Mouse (Mus musculus): ENCODE results near the gene Angptl1. TPM values are rescaled to one million over a fixed set of nuclear protein-coding genes. Genes with fewer than 3 reads are reported as not detected.

Gene Angptl1
- total and polyA plus RNA-seq, 3 experiments, result 0.22 TPM; not detected in 2

DNA sequence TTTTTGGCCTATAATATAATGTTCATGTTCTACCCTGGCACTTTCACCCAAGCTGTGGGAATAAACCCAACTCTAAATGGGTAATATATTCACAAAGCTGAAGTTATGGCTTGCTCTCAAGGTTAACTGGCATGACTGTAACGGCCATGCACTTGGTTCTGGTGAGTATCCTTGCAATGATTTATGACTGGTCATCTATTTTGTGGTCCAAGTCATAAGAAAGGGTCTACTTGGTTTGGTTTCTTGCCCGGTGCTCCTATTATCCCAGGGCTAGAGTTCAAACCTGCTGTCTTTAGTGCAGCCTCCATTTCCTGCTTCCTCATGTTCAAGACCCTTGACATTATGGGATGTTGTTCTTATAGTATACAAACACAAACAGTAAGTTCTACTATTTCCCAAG is 46.4 kb downstream of the Angptl1 start:
- peaks cover 11% of the 10 kb centered on the region for H3K36me3 ChIP-seq (replicated peaks)

GRCm38 (mm10) chr1:156885879-156886278 is 47.5 kb downstream of the Angptl1 start:
- H3K9me3 ChIP-seq (replicated peaks), result peaks cover 6% of the 10 kb centered on the region; the same call in 1 of the 2 replicates
- TF ChIP-seq TAL1 (conservative IDR thresholded peaks at IDR 0.05; ENCODE audit: low read depth, low read length) (no peak), CTCF (IDR thresholded peaks at IDR 0.05; ENCODE audit: low read depth, low read length) (no peak), GATA2 (IDR thresholded peaks at IDR 0.05; ENCODE audit: borderline replicate concordance, low read depth, low read length) (no peak), GATA1 (IDR thresholded peaks at IDR 0.05; ENCODE audit: borderline replicate concordance, low read length) (no peak), POLR2AphosphoS5 (IDR thresholded peaks at IDR 0.05; ENCODE audit: insufficient replicate concordance, low read depth, low read length) (no peak)
- ATAC-seq (ENCODE audit: extremely low read depth, insufficient number of reproducible peaks, low FRiP score, poor library complexity, severe bottlenecking) (no peak), DNase-seq (ENCODE audit: low spot score) (no peak)
- no peaks in the 10 kb centered on the region for H3K27me3 ChIP-seq (ENCODE audit: insufficient read depth, low read length)
- H3K36me3 ChIP-seq (replicated peaks), result peaks cover 11% of the 10 kb centered on the region
- no peak overlapping the region for H3K4me3 ChIP-seq (ENCODE audit: low read depth, low read length)
- H3K4me1 ChIP-seq (ENCODE audit: insufficient read depth, low read depth, low read length), result 0 out of 2 replicates have a peak, but pooled peaks cover 2% of the 10 kb centered on the region

More for the DNA sequence above, 46.4 kb downstream of the Angptl1 start:
- DNase-seq (ENCODE audit: low spot score) (no peak), ATAC-seq (ENCODE audit: extremely low read depth, insufficient number of reproducible peaks, low FRiP score, poor library complexity, severe bottlenecking) (no peak)
- peaks cover 6% of the 10 kb centered on the region; the same call in 1 of the 2 replicates for H3K9me3 ChIP-seq (replicated peaks)
- no peak overlapping the region for H3K4me3 ChIP-seq (ENCODE audit: low read depth, low read length)
- no peak for TF ChIP-seq GATA2 (IDR thresholded peaks at IDR 0.05; ENCODE audit: borderline replicate concordance, low read depth, low read length)
- no peak for TF ChIP-seq CTCF (IDR thresholded peaks at IDR 0.05; ENCODE audit: low read depth, low read length)
- H3K4me1 ChIP-seq (ENCODE audit: insufficient read depth, low read depth, low read length), result 0 out of 2 replicates have a peak, but pooled peaks cover 2% of the 10 kb centered on the region
- no peaks in the 10 kb centered on the region for H3K27me3 ChIP-seq (ENCODE audit: insufficient read depth, low read length)

DNA sequence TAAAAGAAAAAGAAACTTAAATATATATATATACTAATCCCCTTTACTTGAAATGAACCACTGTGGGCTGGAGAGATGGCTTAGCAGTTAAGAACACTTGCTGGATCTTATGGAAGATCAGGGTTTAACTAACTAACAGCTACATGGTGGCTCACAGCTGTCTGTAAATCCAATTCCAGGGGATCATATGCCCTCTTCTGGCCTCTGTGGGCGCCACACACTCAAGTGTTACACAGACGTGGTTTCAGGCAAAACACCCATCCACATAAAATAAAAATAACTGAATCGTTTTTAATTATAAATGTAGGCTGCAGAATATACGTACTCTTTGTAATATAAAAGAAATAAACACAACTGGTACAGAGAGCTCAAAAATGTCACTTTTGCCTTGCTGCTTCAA is 50.5 kb downstream of the Angptl1 start:
- DNase-seq (ENCODE audit: low spot score), result no peak
- H3K4me3 ChIP-seq (ENCODE audit: low read depth, low read length), result no peak overlapping the region
- TF ChIP-seq CTCF (IDR thresholded peaks at IDR 0.05; ENCODE audit: low read depth, low read length) (no peak), GATA2 (IDR thresholded peaks at IDR 0.05; ENCODE audit: borderline replicate concordance, low read depth, low read length) (no peak), TAL1 (conservative IDR thresholded peaks at IDR 0.05; ENCODE audit: low read depth, low read length) (no peak), GATA1 (IDR thresholded peaks at IDR 0.05; ENCODE audit: borderline replicate concordance, low read length) (no peak), POLR2AphosphoS5 (IDR thresholded peaks at IDR 0.05; ENCODE audit: insufficient replicate concordance, low read depth, low read length) (no peak)
- no peaks in the 10 kb centered on the region for H3K27me3 ChIP-seq (ENCODE audit: insufficient read depth, low read length)
- no peaks in the 10 kb centered on the region for H3K9me3 ChIP-seq (replicated peaks)
- H3K4me1 ChIP-seq (ENCODE audit: insufficient read depth, low read depth, low read length), result 0 out of 2 replicates have a peak, but pooled peaks cover 2% of the 10 kb centered on the region
- H3K36me3 ChIP-seq (replicated peaks), result peaks cover 6% of the 10 kb centered on the region
- ATAC-seq (ENCODE audit: extremely low read depth, insufficient number of reproducible peaks, low FRiP score, poor library complexity, severe bottlenecking), result no peak; the same call in 1 of the 2 replicates

- ATAC-seq (ENCODE audit: extremely low read depth, insufficient number of reproducible peaks, low FRiP score, poor library complexity, severe bottlenecking) (no peak), DNase-seq (ENCODE audit: low spot score) (no peak)
- no peak overlapping the region for H3K4me3 ChIP-seq (ENCODE audit: low read depth, low read length)
- TF ChIP-seq GATA2 (IDR thresholded peaks at IDR 0.05; ENCODE audit: borderline replicate concordance, low read depth, low read length), result no peak
- no peak for TF ChIP-seq POLR2AphosphoS5 (IDR thresholded peaks at IDR 0.05; ENCODE audit: insufficient replicate concordance, low read depth, low read length)
- no peak for TF ChIP-seq CTCF (IDR thresholded peaks at IDR 0.05; ENCODE audit: low read depth, low read length)
- TF ChIP-seq TAL1 (conservative IDR thresholded peaks at IDR 0.05; ENCODE audit: low read depth, low read length), result no peak
- no peak for TF ChIP-seq GATA1 (IDR thresholded peaks at IDR 0.05; ENCODE audit: borderline replicate concordance, low read length)
- peaks cover 6% of the 10 kb centered on the region for H3K36me3 ChIP-seq (replicated peaks)
- H3K27me3 ChIP-seq (ENCODE audit: insufficient read depth, low read length), result no peaks in the 10 kb centered on the region
- H3K4me1 ChIP-seq (ENCODE audit: insufficient read depth, low read depth, low read length), result 0 out of 2 replicates have a peak, but pooled peaks cover 2% of the 10 kb centered on the region
- H3K9me3 ChIP-seq (replicated peaks), result no peaks in the 10 kb centered on the region
Measured at GRCm38 (mm10) chr1:156891561-156891960, 53.2 kb downstream of the Angptl1 start.

DNA sequence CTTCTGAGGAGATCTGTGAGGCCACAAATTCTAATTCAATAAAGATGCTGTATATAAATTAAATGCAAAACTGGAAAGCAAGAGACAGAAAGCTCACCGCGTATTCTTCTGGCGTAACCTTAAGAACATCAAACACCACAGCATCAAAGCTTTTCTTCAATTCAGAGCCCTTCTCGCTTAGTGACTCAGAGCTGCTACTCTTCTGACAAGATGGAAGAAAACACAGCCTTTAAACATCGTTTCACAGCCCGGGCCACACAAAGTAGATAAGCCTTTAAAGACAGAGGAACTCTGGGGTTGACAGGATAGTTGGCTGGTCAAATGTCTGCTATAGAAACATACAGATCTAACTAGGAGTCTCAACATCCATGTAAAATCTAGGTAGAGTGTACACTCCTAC is 63.3 kb downstream of the Angptl1 start:
- H3K9me3 ChIP-seq (replicated peaks), result no peaks in the 10 kb centered on the region
- peaks cover 5% of the 10 kb centered on the region for H3K36me3 ChIP-seq (replicated peaks)
- peaks cover 11% of the 10 kb centered on the region for H3K27me3 ChIP-seq (ENCODE audit: insufficient read depth, low read length)
- H3K4me3 ChIP-seq (ENCODE audit: low read depth, low read length), result no peak overlapping the region
- no peaks in the 10 kb centered on the region for H3K4me1 ChIP-seq (ENCODE audit: insufficient read depth, low read depth, low read length)
- TF ChIP-seq CTCF (IDR thresholded peaks at IDR 0.05; ENCODE audit: low read depth, low read length) (no peak), GATA2 (IDR thresholded peaks at IDR 0.05; ENCODE audit: borderline replicate concordance, low read depth, low read length) (no peak), POLR2AphosphoS5 (IDR thresholded peaks at IDR 0.05; ENCODE audit: insufficient replicate concordance, low read depth, low read length) (no peak), GATA1 (IDR thresholded peaks at IDR 0.05; ENCODE audit: borderline replicate concordance, low read length) (no peak)
- DNase-seq (ENCODE audit: low spot score) (no peak), ATAC-seq (ENCODE audit: extremely low read depth, insufficient number of reproducible peaks, low FRiP score, poor library complexity, severe bottlenecking) (no peak)

GRCm38 (mm10) chr1:156903899-156904298 is 65.5 kb downstream of the Angptl1 start:
- Histone ChIP-seq H3K4me3 (ENCODE audit: low read depth, low read length) (no peak overlapping the region), H3K4me1 (ENCODE audit: insufficient read depth, low read depth, low read length) (no peaks in the 10 kb centered on the region), H3K27me3 (ENCODE audit: insufficient read depth, low read length) (peaks cover 6% of the 10 kb centered on the region; the same call in 1 of the 2 replicates), H3K9me3 (replicated peaks) (no peaks in the 10 kb centered on the region), H3K36me3 (replicated peaks) (peaks cover 2% of the 10 kb centered on the region)
- no peak for ATAC-seq (ENCODE audit: extremely low read depth, insufficient number of reproducible peaks, low FRiP score, poor library complexity, severe bottlenecking)
- no peak for DNase-seq (ENCODE audit: low spot score)
- TF ChIP-seq CTCF (IDR thresholded peaks at IDR 0.05; ENCODE audit: low read depth, low read length) (no peak), GATA1 (IDR thresholded peaks at IDR 0.05; ENCODE audit: borderline replicate concordance, low read length) (no peak), TAL1 (conservative IDR thresholded peaks at IDR 0.05; ENCODE audit: low read depth, low read length) (no peak), POLR2AphosphoS5 (IDR thresholded peaks at IDR 0.05; ENCODE audit: insufficient replicate concordance, low read depth, low read length) (no peak), GATA2 (IDR thresholded peaks at IDR 0.05; ENCODE audit: borderline replicate concordance, low read depth, low read length) (no peak)

Data from G1E (cell line).